Mouse (Mus musculus) right cerebral cortex, adult 2 months (tissue): Measurements from ENCODE around the gene Pxmp4.

Source experiments
- DNase-seq, 2 experiments: peaks; one replicate each; pipeline ENCODE4 v3.0.0; 2021 to 2022; ENCODE audit warnings: low spot score in 2 of 2

Pxmp4 gene

GRCm38 (mm10) chr2:154572996-154573395, 30.5 kb downstream of the Pxmp4 start:
- DNase-seq = no peak

DNA sequence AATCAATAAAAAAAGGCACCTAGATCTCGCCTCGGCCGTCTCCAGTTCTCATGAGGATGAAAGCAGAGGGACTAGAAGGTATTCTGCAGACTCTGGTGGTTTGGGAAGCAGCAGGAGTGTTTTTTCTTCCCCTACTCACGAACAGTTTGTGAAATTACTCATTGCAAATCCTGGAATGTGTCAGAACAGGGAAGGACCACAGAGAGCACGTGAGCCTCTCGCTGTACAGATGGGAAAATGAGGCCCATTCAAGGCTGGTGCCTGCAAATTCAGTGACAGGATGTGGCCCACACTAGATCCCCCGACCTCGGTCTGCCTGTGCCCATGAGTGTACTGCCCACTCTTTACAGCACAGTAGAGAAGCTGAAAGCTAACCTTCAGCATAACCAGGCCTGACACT, 31.5 kb downstream of the Pxmp4 start:
- DNase-seq = no peak

- no peak for DNase-seq
Observed at GRCm38 (mm10) chr2:154571266-154571665, 32.2 kb downstream of the Pxmp4 start.

DNA sequence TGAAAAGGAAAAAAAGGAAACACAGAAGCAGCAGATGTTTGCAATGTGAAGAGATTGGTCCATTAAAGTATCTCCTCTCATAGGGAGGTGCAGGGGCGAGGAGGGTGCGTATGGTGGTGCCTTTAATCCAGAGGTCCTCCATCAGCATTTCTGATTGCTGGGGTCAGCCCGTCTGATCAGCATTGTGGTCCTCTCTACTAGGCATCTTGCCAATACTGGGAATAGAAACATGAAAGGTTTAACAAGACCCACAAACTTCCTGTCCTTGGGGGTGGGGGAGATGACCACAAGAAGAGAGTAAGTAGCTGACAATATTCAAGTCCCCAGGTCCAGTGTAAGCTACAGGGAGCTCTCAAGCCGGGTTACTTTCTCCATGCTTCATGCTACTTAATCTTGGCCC, 32.8 kb downstream of the Pxmp4 start:
- no peak for DNase-seq

DNA sequence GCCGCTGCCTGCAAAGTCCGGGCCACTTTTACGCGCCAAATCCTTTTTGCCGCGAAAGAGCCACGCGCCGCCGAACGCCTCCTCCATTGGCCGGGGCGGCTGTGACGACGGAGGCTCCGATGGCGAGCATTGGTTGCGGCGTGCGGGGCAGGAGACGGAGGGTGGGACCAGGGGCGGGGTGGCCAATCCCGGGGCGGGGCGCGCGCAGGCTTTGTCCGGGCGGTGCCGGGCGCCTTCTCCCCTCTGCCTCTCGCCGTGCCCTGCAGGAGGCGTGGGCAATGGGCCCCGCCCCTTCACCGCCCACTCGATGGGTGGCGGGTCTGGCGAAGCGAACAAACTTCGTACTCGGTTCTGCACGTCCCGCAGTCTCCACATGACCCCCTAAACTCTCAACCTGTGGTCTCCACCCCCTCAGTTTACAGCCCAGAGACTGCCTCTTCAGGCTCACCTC, 33.6 kb downstream of the Pxmp4 start, which contains the start of gene E2f1:
E2f1 (minus strand) TSS at position 57 of the 451 bp plus-strand sequence.
- DNase-seq = peak; percentile 91 to 93

DNA sequence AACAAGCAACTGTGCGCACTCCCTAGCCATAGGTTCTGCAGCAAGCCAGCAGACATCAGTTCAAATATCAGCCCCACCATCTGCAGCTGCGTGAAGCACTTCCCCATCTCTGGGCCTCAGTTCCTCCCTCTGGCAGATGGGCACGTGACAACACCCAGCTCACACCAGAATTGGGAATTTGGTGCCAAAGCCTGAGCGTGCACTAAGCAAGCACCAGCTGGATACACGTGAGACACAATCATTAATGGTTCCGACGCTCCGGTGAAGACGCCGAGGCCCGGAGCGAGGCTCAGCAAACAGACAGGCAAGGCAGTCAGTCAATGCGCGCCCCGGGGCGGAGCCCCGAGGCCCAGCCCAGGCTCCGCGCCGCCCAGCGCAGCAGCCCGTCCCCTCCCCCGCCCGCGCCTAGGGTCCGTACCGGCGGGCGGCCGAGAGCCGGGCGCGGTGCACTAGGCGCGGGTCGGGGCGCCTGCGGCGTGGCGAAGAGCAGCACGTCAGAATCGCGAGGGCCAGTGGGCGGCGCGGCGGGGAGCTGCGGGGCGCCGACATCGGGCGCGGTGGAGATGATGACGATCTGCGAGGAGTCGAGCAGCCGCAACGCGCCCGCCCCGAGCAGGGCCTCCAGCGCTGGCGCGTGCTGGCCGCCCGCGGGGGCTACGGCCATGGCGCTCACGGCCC, 34.3 kb downstream of the Pxmp4 start:
- peak in 1 of 2 experiments; percentile 39 for DNase-seq

DNA sequence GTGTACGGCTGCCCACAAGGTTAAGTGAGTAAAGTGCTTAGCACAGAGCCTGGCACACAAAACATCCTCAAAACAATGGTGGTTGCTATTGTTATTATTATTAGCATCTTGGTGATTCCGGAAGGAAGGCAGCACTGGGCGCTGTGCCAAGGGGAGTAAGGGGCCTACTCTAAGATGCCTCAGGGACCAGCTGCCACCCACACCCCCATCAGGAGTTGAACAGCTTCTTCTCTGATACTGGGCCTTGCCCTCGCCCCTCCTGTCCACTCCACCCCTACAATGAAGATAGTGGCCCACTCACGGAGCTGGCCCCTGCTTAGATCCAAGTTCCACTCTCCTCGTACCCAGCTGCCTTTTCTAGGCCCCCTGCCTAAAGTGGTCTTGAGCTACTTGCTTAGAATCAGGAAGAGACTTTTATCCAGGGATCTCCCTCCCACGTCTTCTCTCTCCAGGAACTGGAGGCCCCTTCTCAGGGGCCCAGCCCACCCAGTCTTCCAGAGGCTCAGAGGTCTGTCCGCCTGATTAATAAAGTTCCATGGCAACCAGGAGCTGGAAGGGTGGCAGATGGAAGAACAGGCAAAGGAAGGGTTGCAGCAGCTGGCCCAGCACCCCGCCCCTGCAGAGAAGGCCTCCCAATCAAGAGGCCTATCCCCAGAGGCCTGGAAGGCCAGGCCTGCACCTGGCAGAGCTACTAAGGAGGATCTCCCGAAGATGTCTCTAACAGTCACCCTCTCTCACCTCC, 35.0 kb downstream of the Pxmp4 start:
- no peak for DNase-seq

GRCm38 (mm10) chr2:154567766-154568165, 35.7 kb downstream of the Pxmp4 start:
- DNase-seq = no peak

- no peak for DNase-seq
Observed at GRCm38 (mm10) chr2:154566641-154567040, 36.9 kb downstream of the Pxmp4 start.

- DNase-seq = peak in 1 of 2 experiments; percentile 53
Observed at GRCm38 (mm10) chr2:154565562-154565961, 37.9 kb downstream of the Pxmp4 start.

GRCm38 (mm10) chr2:154563612-154564170, 39.8 kb downstream of the Pxmp4 start:
- no peak for DNase-seq

GRCm38 (mm10) chr2:154558264-154559039, 45.1 kb downstream of the Pxmp4 start, which contains the start of gene Necab3:
Necab3 (minus strand) TSS chr2:154558890.
- peak; percentile 64 to 75 for DNase-seq

DNA sequence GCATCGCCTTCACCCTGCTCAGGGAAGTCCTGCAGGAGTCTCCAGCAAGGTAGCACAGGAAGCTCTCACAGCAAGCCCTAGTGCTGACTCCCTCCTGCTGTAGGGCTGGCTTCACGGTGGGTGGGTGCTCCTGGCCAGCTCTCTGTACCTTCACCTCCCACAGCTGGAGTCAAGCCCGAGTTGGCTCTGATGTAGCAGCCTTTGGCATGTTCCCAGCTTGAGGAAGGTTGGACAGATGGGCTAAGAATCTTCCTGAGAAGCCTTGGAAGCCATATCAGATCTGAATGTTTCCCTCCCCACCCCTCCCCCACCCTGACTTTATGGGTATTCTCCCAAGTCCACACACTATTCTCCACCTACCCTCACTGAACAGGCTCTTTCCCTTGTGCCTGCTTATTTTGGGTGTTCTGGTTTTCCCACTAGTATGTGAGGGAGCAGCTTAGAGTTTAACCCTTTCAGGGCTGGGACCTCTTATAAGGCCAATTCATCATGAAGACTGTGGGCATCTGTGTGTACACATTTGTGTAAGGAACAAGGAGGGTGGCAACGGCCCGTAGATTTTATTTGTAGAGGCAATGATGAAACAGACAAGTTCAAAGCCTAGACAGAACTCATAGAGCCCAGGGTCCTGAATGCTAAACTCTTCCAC, 46.2 kb downstream of the Pxmp4 start:
- no peak for DNase-seq

DNA sequence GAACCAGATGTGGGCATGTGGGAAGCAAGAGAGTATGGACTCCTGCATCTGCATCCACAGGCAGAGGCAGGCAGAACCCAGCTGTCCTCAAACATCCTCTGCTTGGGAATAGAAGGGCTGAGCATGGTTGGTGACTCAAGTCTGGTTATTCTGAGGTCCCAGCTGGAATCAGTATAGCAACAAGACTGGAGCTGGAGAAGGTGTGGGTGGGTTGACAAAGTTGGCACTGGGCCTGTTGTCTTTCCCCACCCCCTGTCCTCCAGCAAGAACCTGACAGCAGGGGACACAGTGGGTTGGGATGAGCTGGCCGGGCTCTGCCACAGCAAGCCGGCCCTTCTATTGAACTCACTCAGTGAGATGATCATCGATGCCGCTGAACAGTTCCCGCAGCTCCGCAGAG, 48.3 kb downstream of the Pxmp4 start:
- DNase-seq = peak; percentile 68 to 76

DNA sequence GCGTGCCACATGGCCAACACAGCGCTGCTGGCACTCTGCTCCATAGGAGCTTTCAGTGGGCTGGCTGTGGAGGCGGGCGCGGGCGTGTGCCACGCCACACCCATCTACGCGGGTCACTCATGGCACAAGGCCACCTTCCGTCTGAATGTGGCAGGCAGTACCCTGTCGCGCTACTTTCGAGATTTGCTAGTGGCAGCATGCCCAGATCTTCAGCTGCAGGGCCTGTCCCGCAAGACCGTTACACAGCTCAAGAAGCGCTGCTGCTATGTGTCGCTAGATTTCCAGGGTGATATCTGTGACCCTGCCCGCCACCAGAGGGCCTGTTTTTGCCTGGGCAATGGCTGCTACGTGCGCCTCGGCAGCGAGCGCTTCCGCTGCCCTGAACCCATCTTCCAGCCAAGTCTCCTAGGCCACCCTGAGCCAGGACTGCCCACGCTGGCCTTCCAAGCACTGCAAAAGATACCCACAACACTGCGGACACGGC, 51.0 kb downstream of the Pxmp4 start:
- peak; percentile 41 to 69 for DNase-seq

GRCm38 (mm10) chr2:154551927-154552326, 51.6 kb downstream of the Pxmp4 start:
- no peak for DNase-seq

DNA sequence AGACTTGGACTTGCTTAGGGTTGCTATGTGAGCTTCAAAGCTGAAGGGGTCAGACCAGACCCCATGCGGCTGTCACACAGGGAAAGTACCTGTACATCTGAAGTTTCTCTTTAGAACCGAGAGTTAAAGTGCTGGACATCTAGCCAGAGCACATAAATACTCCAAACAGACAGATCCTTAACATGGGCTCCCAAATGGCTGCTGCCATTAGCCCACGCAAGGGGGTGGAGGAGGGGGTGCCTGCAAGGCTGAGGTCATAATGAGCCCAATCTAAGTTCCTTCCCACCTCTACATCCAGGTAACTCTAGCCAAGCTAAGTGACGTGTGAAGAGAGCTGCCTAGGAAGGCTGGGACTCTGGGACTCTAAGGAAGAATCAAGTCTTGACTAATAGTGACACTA, 52.0 kb downstream of the Pxmp4 start, which contains the start of gene Actl10:
Actl10 (plus strand) TSS at position 301 of the 400 bp plus-strand sequence.
- no peak for DNase-seq

DNA sequence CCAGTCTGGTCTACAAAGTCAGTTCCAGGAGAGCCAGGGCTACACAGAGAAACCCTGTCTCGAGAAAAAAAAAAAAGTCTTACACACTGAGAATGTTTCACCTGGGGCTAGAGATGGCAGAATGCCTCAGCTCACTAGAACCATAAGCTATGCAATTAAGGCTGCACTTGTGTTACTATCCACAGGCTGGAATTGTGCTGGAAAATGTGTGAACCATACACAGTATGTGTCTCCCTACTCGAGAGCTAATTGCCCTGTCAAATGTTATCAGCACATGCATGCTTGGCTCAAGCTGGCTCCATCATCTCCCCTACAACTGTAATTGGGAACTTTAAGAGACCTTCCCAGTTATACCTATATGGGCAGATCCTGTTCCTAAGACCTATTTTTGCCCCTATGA, 52.6 kb downstream of the Pxmp4 start:
- no peak for DNase-seq

- DNase-seq = no peak
Observed at GRCm38 (mm10) chr2:154549886-154550189, 53.7 kb downstream of the Pxmp4 start.

- DNase-seq = peak; percentile 42 to 59
Observed at GRCm38 (mm10) chr2:154549127-154549885, 54.2 kb downstream of the Pxmp4 start.

DNA sequence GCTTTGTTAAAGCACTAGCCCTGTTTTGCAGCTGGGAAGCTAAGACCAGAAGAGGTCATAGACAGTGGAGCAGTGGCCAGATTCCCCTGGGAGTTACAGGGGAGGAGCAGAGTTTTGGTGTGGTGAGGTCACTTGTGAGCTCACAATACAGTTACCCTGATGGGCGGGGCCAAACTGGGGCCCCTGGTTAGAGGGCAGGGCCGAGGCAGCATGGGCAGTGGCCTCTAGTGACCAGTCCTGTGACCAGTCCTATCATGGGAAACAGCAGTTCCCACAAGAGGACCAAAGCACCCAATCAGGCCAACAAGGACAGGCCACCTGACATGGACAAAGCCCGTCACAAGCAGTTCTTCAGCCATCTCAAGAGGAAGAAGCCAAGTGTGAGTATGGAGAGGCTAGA, 54.8 kb downstream of the Pxmp4 start:
- no peak for DNase-seq
